Mouse (Mus musculus) hematopoietic stem cell, adult 5-6 weeks (primary cell): ENCODE measurements around the gene Snx9. TPM values are rescaled to one million over a fixed set of nuclear protein-coding genes. Genes with fewer than 3 reads are reported as not detected.

Source experiments
- ATAC-seq, 2 experiments: fragments of 125-278 bp in 1 of 2; replicated peaks in 1 of 2; 2 replicates each; pipeline ENCODE4 v1.8.0; 2016 to 2017; ENCODE audit warnings: inconsistent platforms in 2 of 2, mild to moderate bottlenecking in 2 of 2, moderate number of reproducible peaks in 2 of 2, low read depth in 1 of 2, moderate TSS enrichment in 1 of 2; ENCODE audit not compliant: low FRiP score in 2 of 2, poor library complexity in 2 of 2, severe bottlenecking in 2 of 2, insufficient read depth in 1 of 2, low TSS enrichment in 1 of 2
- total RNA-seq: library from RNA; stranded (forward); fragments of 172-1452, 232-1000 nt; gene quantifications from 2 replicates; pipeline ENCODE4 v1.2.3, GENCODE M21; 2017

Gene Snx9
- total RNA-seq, 1 experiment from 2014 or later, result 28.8 TPM

GRCm38 (mm10) chr17:5857206-5857605 is 16.1 kb downstream of the Snx9 start:
- ATAC-seq, result no peak

- ATAC-seq, result no peak
Observed at GRCm38 (mm10) chr17:5858209-5858608, 17.1 kb downstream of the Snx9 start.

- no peak for ATAC-seq
Observed at GRCm38 (mm10) chr17:5862285-5862684, 21.2 kb downstream of the Snx9 start.

GRCm38 (mm10) chr17:5862869-5863268 is 21.7 kb downstream of the Snx9 start:
- ATAC-seq, result no peak

GRCm38 (mm10) chr17:5863745-5864144 is 22.6 kb downstream of the Snx9 start:
- no peak for ATAC-seq

- ATAC-seq, result peak; percentile 21 to 42; a peak in 2 of 4 replicates
Observed at GRCm38 (mm10) chr17:5867456-5867855, 26.3 kb downstream of the Snx9 start.

- ATAC-seq, result no peak
Observed at GRCm38 (mm10) chr17:5868319-5869031, 27.3 kb downstream of the Snx9 start.

GRCm38 (mm10) chr17:5869461-5869860 is 28.3 kb downstream of the Snx9 start:
- ATAC-seq, result no peak

- ATAC-seq, result no peak
Observed at GRCm38 (mm10) chr17:5870002-5870401, 28.9 kb downstream of the Snx9 start.

GRCm38 (mm10) chr17:5870696-5871095 is 29.6 kb downstream of the Snx9 start:
- ATAC-seq, result no peak

GRCm38 (mm10) chr17:5872506-5872905 is 31.4 kb downstream of the Snx9 start:
- no peak for ATAC-seq

GRCm38 (mm10) chr17:5874565-5874964 is 33.4 kb downstream of the Snx9 start:
- no peak for ATAC-seq

GRCm38 (mm10) chr17:5877611-5878157 is 36.6 kb downstream of the Snx9 start:
- no peak for ATAC-seq

- no peak for ATAC-seq
Observed at GRCm38 (mm10) chr17:5878878-5879277, 37.7 kb downstream of the Snx9 start.

- ATAC-seq, result peak; percentile 84 to 92
Observed at GRCm38 (mm10) chr17:5885474-5885873, 44.3 kb downstream of the Snx9 start.

- no peak for ATAC-seq
Observed at GRCm38 (mm10) chr17:5886181-5886810, 45.2 kb downstream of the Snx9 start.

- peak; percentile 18 to 33; a peak in 1 of 4 replicates for ATAC-seq
Observed at GRCm38 (mm10) chr17:5886943-5887800, 46.0 kb downstream of the Snx9 start.

- ATAC-seq, result peak in 1 of 2 experiments; percentile 33; a peak in 1 of 4 replicates
Observed at GRCm38 (mm10) chr17:5890429-5890828, 49.3 kb downstream of the Snx9 start.
